Mouse (Mus musculus) heart, embryonic 10.5 days (tissue): ENCODE measurements around the gene Nppc. TPM values are rescaled to one million over a fixed set of nuclear protein-coding genes. Genes with fewer than 3 reads are reported as not detected.
A peak's percentile ranks its signal among the peaks of the same experiment; 100 is the strongest.

ENCODE experiments used
- DNase-seq: peaks from one replicate; pipeline ENCODE4 v3.0.0-alpha.2; 2017; ENCODE audit warnings: low spot score
- H3K27ac ChIP-seq: fragments of 300-500 bp; sonication (generic); 2 replicates; pipeline ENCODE4 v1.5.1; 2016; ENCODE audit warnings: mild to moderate bottlenecking
- H3K27me3 ChIP-seq: fragments of 300-500 bp; sonication (generic); 2 replicates; pipeline ENCODE4 v1.6.1; 2016; ENCODE audit warnings: mild to moderate bottlenecking; ENCODE audit not compliant: poor library complexity, insufficient read depth, severe bottlenecking
- H3K36me3 ChIP-seq: fragments of 300-500 bp; sonication (generic); 2 replicates; pipeline ENCODE4 v1.6.1; 2016; ENCODE audit warnings: mild to moderate bottlenecking, moderate library complexity
- H3K4me1 ChIP-seq: fragments of 300-500 bp; sonication (generic); 2 replicates; pipeline ENCODE4 v1.6.1; 2016; ENCODE audit warnings: mild to moderate bottlenecking
- H3K4me3 ChIP-seq: fragments of 300-500 bp; sonication (generic); 2 replicates; pipeline ENCODE4 v1.5.1; 2016; ENCODE audit warnings: mild to moderate bottlenecking, moderate library complexity
- H3K9me3 ChIP-seq: fragments of 300-500 bp; sonication (generic); 2 replicates; pipeline ENCODE4 v1.6.1; 2016; ENCODE audit warnings: mild to moderate bottlenecking, moderate library complexity
- WGBS: fragments of 180-500 bp; shearing (Covaris S2); methylation state at CpG from one replicate; pipeline ENCODE4 v1.1.7; 2016; 5-methylcytosine and 5-hydroxymethylcytosine counted together
- polyA plus RNA-seq: library from polyadenylated mRNA; unstranded; fragments of >200 nt; fragmentation: Nextera tagmentation; extraction: Ambion mirVana; gene quantifications from 2 replicates; pipeline ENCODE4 v1.2.1, GENCODE M21; 2016

The Nppc gene
- polyA plus RNA-seq, 1 experiment from 2014 or later: 0.38 TPM

GRCm38 (mm10) chr1:86643101-86643809, 27.1 kb downstream of the Nppc start:
- no peak overlapping the region for H3K4me3 ChIP-seq
- H3K27ac ChIP-seq: no peak overlapping the region
- no peak for DNase-seq
- H3K27me3 ChIP-seq: no peaks in the 10 kb centered on the region
- H3K9me3 ChIP-seq: no peaks in the 10 kb centered on the region
- 72% methylated on average over 13 of the region's 13 CpGs for WGBS
- no peaks in the 10 kb centered on the region for H3K36me3 ChIP-seq
- no peaks in the 10 kb centered on the region for H3K4me1 ChIP-seq

DNA sequence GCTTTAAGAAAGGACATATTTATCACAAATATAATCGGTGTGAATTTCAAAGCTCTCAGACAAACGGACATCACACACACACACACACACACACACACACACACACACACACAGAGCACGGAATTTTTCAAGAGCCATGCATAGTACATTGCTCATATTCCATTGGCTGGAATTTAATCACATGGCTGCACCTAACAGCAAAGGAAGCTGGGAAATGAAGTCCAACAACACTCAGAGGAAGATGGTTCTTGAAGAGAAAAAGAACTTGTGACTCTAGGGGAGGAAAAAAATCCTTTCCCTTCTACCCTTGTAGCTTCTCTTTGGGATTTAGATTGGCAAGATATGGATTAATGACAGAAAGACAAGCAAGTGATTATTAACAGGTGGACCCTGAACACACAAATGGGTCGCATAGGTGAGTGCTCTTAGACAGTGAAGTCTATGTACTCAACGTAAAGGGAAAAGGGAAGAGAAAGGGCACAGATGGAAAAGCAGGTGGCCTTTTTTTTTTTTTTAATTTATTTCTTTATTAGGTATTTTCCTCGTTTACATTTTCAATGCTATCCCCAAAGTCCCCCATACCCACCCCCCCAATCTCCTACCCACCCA, 35.5 kb downstream of the Nppc start:
- Histone ChIP-seq H3K4me1 (0 out of 2 replicates have a peak, but pooled peaks cover 3% of the 10 kb centered on the region), H3K27me3 (no peaks in the 10 kb centered on the region), H3K4me3 (peak overlapping the region; percentile 31; the same call in 1 of the 2 replicates), H3K36me3 (no peaks in the 10 kb centered on the region), H3K9me3 (no peaks in the 10 kb centered on the region), H3K27ac (no peak overlapping the region)
- WGBS: 44% methylated on average over 6 of the region's 6 CpGs
- DNase-seq: no peak

- H3K27ac ChIP-seq: no peak overlapping the region
- H3K36me3 ChIP-seq: no peaks in the 10 kb centered on the region
- peak overlapping the region; percentile 31; the same call in 1 of the 2 replicates for H3K4me3 ChIP-seq
- no peak for DNase-seq
- whole genome bisulfite sequencing: 46% methylated on average over 7 of the region's 7 CpGs
- H3K27me3 ChIP-seq: no peaks in the 10 kb centered on the region
- H3K4me1 ChIP-seq: 0 out of 2 replicates have a peak, but pooled peaks cover 3% of the 10 kb centered on the region
- H3K9me3 ChIP-seq: no peaks in the 10 kb centered on the region
Observed at GRCm38 (mm10) chr1:86633840-86634750, 36.3 kb downstream of the Nppc start.

- Histone ChIP-seq H3K9me3 (no peaks in the 10 kb centered on the region), H3K27ac (no peak overlapping the region), H3K27me3 (no peaks in the 10 kb centered on the region), H3K4me3 (no peak overlapping the region), H3K36me3 (no peaks in the 10 kb centered on the region), H3K4me1 (0 out of 2 replicates have a peak, but pooled peaks cover 3% of the 10 kb centered on the region)
- WGBS: 59% methylated on average over 3 of the region's 3 CpGs
- no peak for DNase-seq
Observed at GRCm38 (mm10) chr1:86633434-86633833, 36.9 kb downstream of the Nppc start.

- 69% methylated on average over 6 of the region's 6 CpGs for WGBS
- DNase-seq: no peak
- no peak overlapping the region for H3K27ac ChIP-seq
Observed at GRCm38 (mm10) chr1:86632732-86633380, 37.5 kb downstream of the Nppc start.

GRCm38 (mm10) chr1:86630527-86630926, 39.8 kb downstream of the Nppc start:
- Histone ChIP-seq H3K9me3 (no peaks in the 10 kb centered on the region), H3K4me1 (0 out of 2 replicates have a peak, but pooled peaks cover 3% of the 10 kb centered on the region), H3K4me3 (no peak overlapping the region), H3K27ac (no peak overlapping the region), H3K27me3 (no peaks in the 10 kb centered on the region), H3K36me3 (no peaks in the 10 kb centered on the region)
- no peak for DNase-seq
- WGBS: 81% methylated on average over 4 of the region's 4 CpGs

More at GRCm38 (mm10) chr1:86632732-86633380, 37.5 kb downstream of the Nppc start:
- Histone ChIP-seq H3K4me1 (0 out of 2 replicates have a peak, but pooled peaks cover 3% of the 10 kb centered on the region), H3K9me3 (no peaks in the 10 kb centered on the region), H3K36me3 (no peaks in the 10 kb centered on the region), H3K27me3 (no peaks in the 10 kb centered on the region), H3K4me3 (no peak overlapping the region)

- Histone ChIP-seq H3K36me3 (no peaks in the 10 kb centered on the region), H3K9me3 (no peaks in the 10 kb centered on the region), H3K27ac (no peak overlapping the region), H3K4me3 (no peak overlapping the region), H3K4me1 (0 out of 2 replicates have a peak, but pooled peaks cover 3% of the 10 kb centered on the region), H3K27me3 (no peaks in the 10 kb centered on the region)
- WGBS: 46% methylated on average over 4 of the region's 4 CpGs
- DNase-seq: no peak
Observed at GRCm38 (mm10) chr1:86629936-86630335, 40.4 kb downstream of the Nppc start.

DNA sequence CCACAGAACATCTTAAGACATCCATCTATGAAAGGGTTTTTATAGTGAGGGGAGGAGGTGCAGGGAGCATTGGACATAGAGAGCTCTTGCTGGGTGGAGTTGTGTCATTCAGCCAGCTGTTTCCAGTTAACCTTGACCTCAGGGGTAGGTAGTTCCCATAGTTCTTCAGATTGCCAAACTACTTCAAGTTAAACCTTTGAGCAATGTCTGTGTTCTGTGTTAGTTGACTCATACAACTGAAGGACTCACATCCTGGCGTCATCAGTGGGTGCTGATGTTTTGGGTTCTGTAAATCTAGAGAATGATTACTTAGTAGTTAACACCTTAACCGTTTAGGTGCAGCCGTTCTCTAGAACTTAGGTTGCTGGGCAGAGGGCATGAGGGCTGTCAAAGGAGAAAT, 42.1 kb downstream of the Nppc start:
- Histone ChIP-seq H3K4me1 (0 out of 2 replicates have a peak, but pooled peaks cover 3% of the 10 kb centered on the region), H3K36me3 (no peaks in the 10 kb centered on the region), H3K4me3 (no peak overlapping the region), H3K9me3 (no peaks in the 10 kb centered on the region), H3K27me3 (no peaks in the 10 kb centered on the region), H3K27ac (no peak overlapping the region)
- DNase-seq: no peak
- 70% methylated on average over 3 of the region's 3 CpGs for WGBS

GRCm38 (mm10) chr1:86623001-86624000, 47.1 kb downstream of the Nppc start:
- no peak for DNase-seq
- H3K36me3 ChIP-seq: no peaks in the 10 kb centered on the region
- no peak overlapping the region for H3K4me3 ChIP-seq
- H3K4me1 ChIP-seq: no peaks in the 10 kb centered on the region
- WGBS: 49% methylated on average over 16 of the region's 16 CpGs
- H3K27ac ChIP-seq: no peak overlapping the region
- no peaks in the 10 kb centered on the region for H3K9me3 ChIP-seq
- no peaks in the 10 kb centered on the region for H3K27me3 ChIP-seq

- 73% methylated on average over 2 of the region's 2 CpGs for WGBS
- no peak overlapping the region for H3K4me3 ChIP-seq
- H3K27ac ChIP-seq: no peak overlapping the region
- DNase-seq: no peak
- H3K36me3 ChIP-seq: no peaks in the 10 kb centered on the region
- no peaks in the 10 kb centered on the region for H3K9me3 ChIP-seq
- H3K4me1 ChIP-seq: no peaks in the 10 kb centered on the region
- H3K27me3 ChIP-seq: no peaks in the 10 kb centered on the region
Observed at GRCm38 (mm10) chr1:86622296-86622695, 48.1 kb downstream of the Nppc start.

- WGBS: 56% methylated on average over 10 of the region's 10 CpGs
- no peak for DNase-seq
Observed at GRCm38 (mm10) chr1:86618454-86619125, 51.8 kb downstream of the Nppc start.

More at GRCm38 (mm10) chr1:86618454-86619125, 51.8 kb downstream of the Nppc start:
- no peak overlapping the region for H3K27ac ChIP-seq
- no peaks in the 10 kb centered on the region for H3K36me3 ChIP-seq
- no peaks in the 10 kb centered on the region for H3K4me1 ChIP-seq
- H3K9me3 ChIP-seq: no peaks in the 10 kb centered on the region
- H3K27me3 ChIP-seq: no peaks in the 10 kb centered on the region
- H3K4me3 ChIP-seq: no peak overlapping the region
